Mouse (Mus musculus): Measurements from ENCODE around the gene Rhof. TPM values are rescaled to one million over a fixed set of nuclear protein-coding genes. Genes with fewer than 3 reads are reported as not detected.

Gene Rhof
- polyA plus RNA-seq, 1 experiment: 1.6 TPM

GRCm38 (mm10) chr5:123171646-123172350 lies 39.3 kb upstream of the Rhof start:
- Histone ChIP-seq H3K4me2 (ENCODE audit: low read depth) (peak overlapping the region; percentile 13), H3ac (ENCODE audit: control insufficient read depth, insufficient read length) (no peak overlapping the region), H3K27me3 (ENCODE audit: control insufficient read depth, insufficient read depth, insufficient read length) (no peaks in the 10 kb centered on the region), H3K36me3 (ENCODE audit: control insufficient read depth, insufficient read depth) (no peaks in the 10 kb centered on the region), H3K79me2 (ENCODE audit: control insufficient read depth, insufficient read depth) (no peaks in the 10 kb centered on the region), H3K4me3 (no peak overlapping the region)
- TF ChIP-seq CEBPB (IDR thresholded peaks at IDR 0.05; ENCODE audit: insufficient read depth, poor library complexity, severe bottlenecking) (no peak), MYOD1 (IDR thresholded peaks at IDR 0.05; ENCODE audit: control insufficient read depth in 1 of 3, insufficient read length in 2 of 3, low read depth in 2 of 3) (no peak), POLR2A (IDR thresholded peaks at IDR 0.05; ENCODE audit: insufficient read length, low read depth) (no peak), TCF3 (IDR thresholded peaks at IDR 0.05; ENCODE audit: insufficient read length, low read depth) (no peak), MYOG (IDR thresholded peaks at IDR 0.05; ENCODE audit: control insufficient read depth in 1 of 3, insufficient read depth in 1 of 3, insufficient read length in 2 of 3, low read depth in 2 of 3) (no peak), POLR2AphosphoS2 (IDR thresholded peaks at IDR 0.05; ENCODE audit: insufficient read length, low read depth) (no peak)

DNA sequence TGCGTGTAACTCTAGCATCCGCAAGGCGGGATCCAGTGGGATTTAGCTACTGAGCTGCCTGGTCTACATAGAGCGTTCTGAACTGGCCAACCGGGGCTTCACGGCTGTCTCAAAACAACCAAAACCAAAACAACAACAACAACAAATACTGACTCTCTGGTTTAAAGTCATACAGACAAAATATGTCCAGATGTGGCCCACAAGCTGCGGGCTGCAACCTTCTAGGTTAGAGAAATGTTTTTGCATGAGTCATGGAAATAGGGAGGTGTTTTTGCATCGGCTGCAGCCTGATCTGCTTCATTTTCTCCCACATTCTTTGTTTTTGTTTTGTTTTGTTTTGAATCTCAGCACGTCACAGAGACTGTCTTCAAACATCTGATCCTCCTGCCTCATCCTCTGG lies 37.9 kb upstream of the Rhof start:
- TF ChIP-seq POLR2A (IDR thresholded peaks at IDR 0.05; ENCODE audit: insufficient read length, low read depth): no peak
- no peak for TF ChIP-seq E2F4 (IDR thresholded peaks at IDR 0.05; ENCODE audit: insufficient read depth)
- TF ChIP-seq CEBPB (IDR thresholded peaks at IDR 0.05; ENCODE audit: insufficient read depth, poor library complexity, severe bottlenecking): no peak
- no peak for TF ChIP-seq USF1 (IDR thresholded peaks at IDR 0.05; ENCODE audit: low read depth)
- no peak for TF ChIP-seq POLR2AphosphoS2 (IDR thresholded peaks at IDR 0.05; ENCODE audit: insufficient read length, low read depth)
- TF ChIP-seq MYOD1 (IDR thresholded peaks at IDR 0.05; ENCODE audit: control insufficient read depth in 1 of 3, insufficient read length in 2 of 3, low read depth in 2 of 3): no peak
- no peak for TF ChIP-seq MYOG (IDR thresholded peaks at IDR 0.05; ENCODE audit: control insufficient read depth in 1 of 3, insufficient read depth in 1 of 3, insufficient read length in 2 of 3, low read depth in 2 of 3)
- TF ChIP-seq TCF3 (IDR thresholded peaks at IDR 0.05; ENCODE audit: insufficient read length, low read depth): no peak
- no peak for TF ChIP-seq TCF12 (IDR thresholded peaks at IDR 0.05; ENCODE audit: insufficient read depth, poor library complexity, severe bottlenecking)
- no peak for TF ChIP-seq REST (IDR thresholded peaks at IDR 0.05; ENCODE audit: insufficient read depth, insufficient read length)
- no peak for TF ChIP-seq MAX (IDR thresholded peaks at IDR 0.05; ENCODE audit: low read depth)
- TF ChIP-seq SRF (IDR thresholded peaks at IDR 0.05; ENCODE audit: control insufficient read depth, insufficient read length, low read depth): no peak
- Histone ChIP-seq H3ac (ENCODE audit: control insufficient read depth, insufficient read length) (no peak overlapping the region), H3K4me2 (ENCODE audit: low read depth) (peak overlapping the region; percentile 48)

DNA sequence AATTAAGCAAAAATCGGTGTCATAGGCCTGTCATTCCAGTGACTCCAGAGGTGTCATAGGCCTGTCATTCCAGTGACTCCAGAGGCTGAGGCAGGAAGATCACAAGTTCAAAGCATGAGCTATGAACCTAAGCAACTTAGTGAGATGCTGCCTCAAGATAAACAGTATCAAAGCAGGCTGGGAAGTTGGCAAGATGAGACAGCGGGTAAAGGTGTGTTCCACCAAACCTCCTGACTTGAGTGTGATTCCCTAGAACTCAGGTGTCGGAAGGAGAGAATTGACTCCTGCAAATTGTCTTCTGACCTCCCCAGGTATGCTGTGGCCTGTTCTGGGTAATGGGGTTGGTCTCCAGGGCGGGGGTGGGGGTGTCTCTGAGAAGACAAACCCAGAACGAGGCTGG lies 36.8 kb upstream of the Rhof start, which contains the start of gene Psmd9:
Gene Psmd9, plus strand, starts transcription at position 130 of the 400 bp plus-strand sequence.
- peaks cover 4% of the 10 kb centered on the region for H3K36me3 ChIP-seq (ENCODE audit: control insufficient read depth, insufficient read depth)
- H3K79me2 ChIP-seq (ENCODE audit: control insufficient read depth, insufficient read depth): no peaks in the 10 kb centered on the region
- no peak within 1 kb of the TSS for H3ac ChIP-seq (ENCODE audit: control insufficient read depth, insufficient read length)
- no peak for TF ChIP-seq MAX (IDR thresholded peaks at IDR 0.05; ENCODE audit: low read depth)
- no peak for TF ChIP-seq E2F4 (IDR thresholded peaks at IDR 0.05; ENCODE audit: insufficient read depth)
- TF ChIP-seq MYOG (IDR thresholded peaks at IDR 0.05; ENCODE audit: control insufficient read depth in 1 of 3, insufficient read depth in 1 of 3, insufficient read length in 2 of 3, low read depth in 2 of 3): no peak
- TF ChIP-seq POLR2A (IDR thresholded peaks at IDR 0.05; ENCODE audit: insufficient read length, low read depth): no peak
- TF ChIP-seq REST (IDR thresholded peaks at IDR 0.05; ENCODE audit: insufficient read depth, insufficient read length): no peak
- no peak for TF ChIP-seq USF1 (IDR thresholded peaks at IDR 0.05; ENCODE audit: low read depth)
- no peak for TF ChIP-seq SRF (IDR thresholded peaks at IDR 0.05; ENCODE audit: control insufficient read depth, insufficient read length, low read depth)
- no peak for TF ChIP-seq MYOD1 (IDR thresholded peaks at IDR 0.05; ENCODE audit: control insufficient read depth in 1 of 3, insufficient read length in 2 of 3, low read depth in 2 of 3)
- TF ChIP-seq TCF12 (IDR thresholded peaks at IDR 0.05; ENCODE audit: insufficient read depth, poor library complexity, severe bottlenecking): no peak
- TF ChIP-seq CEBPB (IDR thresholded peaks at IDR 0.05; ENCODE audit: insufficient read depth, poor library complexity, severe bottlenecking): no peak
- TF ChIP-seq POLR2AphosphoS2 (IDR thresholded peaks at IDR 0.05; ENCODE audit: insufficient read length, low read depth): no peak
- TF ChIP-seq TCF3 (IDR thresholded peaks at IDR 0.05; ENCODE audit: insufficient read length, low read depth): no peak
- H3K27me3 ChIP-seq (ENCODE audit: control insufficient read depth, insufficient read depth, insufficient read length): no peaks in the 10 kb centered on the region
- H3K4me3 ChIP-seq: no peak within 1 kb of the TSS
- peak within 1 kb of the TSS; percentile 48 for H3K4me2 ChIP-seq (ENCODE audit: low read depth)

More for the DNA sequence above, 37.9 kb upstream of the Rhof start:
- Histone ChIP-seq H3K36me3 (ENCODE audit: control insufficient read depth, insufficient read depth) (peaks cover 3% of the 10 kb centered on the region), H3K79me2 (ENCODE audit: control insufficient read depth, insufficient read depth) (no peaks in the 10 kb centered on the region), H3K4me3 (no peak overlapping the region), H3K27me3 (ENCODE audit: control insufficient read depth, insufficient read depth, insufficient read length) (no peaks in the 10 kb centered on the region)

DNA sequence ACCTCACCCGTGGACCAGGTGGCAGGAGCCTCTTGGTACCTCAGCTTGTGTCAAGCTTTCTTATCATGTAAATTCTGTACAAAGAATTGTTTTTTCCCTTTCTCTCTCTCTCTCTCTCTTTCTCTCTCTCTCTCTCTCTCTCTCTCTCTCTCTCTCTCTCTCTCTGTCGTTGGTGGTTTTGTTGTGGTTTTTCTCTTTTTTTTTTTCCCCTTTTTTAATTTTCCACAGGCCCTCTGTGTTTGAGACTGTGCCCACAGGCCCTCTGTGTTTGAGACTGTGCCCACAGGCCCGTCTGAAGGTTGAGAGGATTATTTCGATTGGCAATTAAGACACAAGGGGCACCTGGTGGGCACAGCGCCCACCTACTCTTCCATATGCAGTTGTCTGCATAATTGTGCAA lies 35.1 kb upstream of the Rhof start:
- H3ac ChIP-seq (ENCODE audit: control insufficient read depth, insufficient read length): no peak overlapping the region
- no peak for TF ChIP-seq REST (IDR thresholded peaks at IDR 0.05; ENCODE audit: insufficient read depth, insufficient read length)
- no peak for TF ChIP-seq CEBPB (IDR thresholded peaks at IDR 0.05; ENCODE audit: insufficient read depth, poor library complexity, severe bottlenecking)
- no peak for TF ChIP-seq TCF12 (IDR thresholded peaks at IDR 0.05; ENCODE audit: insufficient read depth, poor library complexity, severe bottlenecking)
- no peak for TF ChIP-seq MAX (IDR thresholded peaks at IDR 0.05; ENCODE audit: low read depth)
- no peak for TF ChIP-seq E2F4 (IDR thresholded peaks at IDR 0.05; ENCODE audit: insufficient read depth)
- no peak for TF ChIP-seq USF1 (IDR thresholded peaks at IDR 0.05; ENCODE audit: low read depth)
- TF ChIP-seq MYOG (IDR thresholded peaks at IDR 0.05; ENCODE audit: control insufficient read depth in 1 of 3, insufficient read depth in 1 of 3, insufficient read length in 2 of 3, low read depth in 2 of 3): no peak
- TF ChIP-seq MYOD1 (IDR thresholded peaks at IDR 0.05; ENCODE audit: control insufficient read depth in 1 of 3, insufficient read length in 2 of 3, low read depth in 2 of 3): no peak
- no peak overlapping the region for H3K4me2 ChIP-seq (ENCODE audit: low read depth)
- no peaks in the 10 kb centered on the region for H3K27me3 ChIP-seq (ENCODE audit: control insufficient read depth, insufficient read depth, insufficient read length)
- H3K36me3 ChIP-seq (ENCODE audit: control insufficient read depth, insufficient read depth): peaks cover 13% of the 10 kb centered on the region
- H3K4me3 ChIP-seq: no peak overlapping the region
- H3K79me2 ChIP-seq (ENCODE audit: control insufficient read depth, insufficient read depth): no peaks in the 10 kb centered on the region

Measured in myocyte (in vitro differentiated cells).